Mouse (Mus musculus) forebrain, embryonic 11.5 days (tissue): ENCODE measurements around the gene Prr13. TPM values are rescaled to one million over a fixed set of nuclear protein-coding genes. Genes with fewer than 3 reads are reported as not detected.
A peak's percentile ranks its signal among the peaks of the same experiment; 100 is the strongest.

Source experiments
- ATAC-seq: fragments of 200-750 bp; cut with Nextera tagmentation; replicated peaks from 2 replicates; pipeline ENCODE4 v1.8.0; 2017; ENCODE audit warnings: moderate TSS enrichment; ENCODE audit not compliant: low FRiP score
- DNase-seq: peaks from one replicate; pipeline ENCODE4 v3.0.0-alpha.2; 2017; ENCODE audit warnings: low spot score
- H3K27ac ChIP-seq: fragments of 300-500 bp; sonication (generic); 2 replicates; pipeline ENCODE4 v1.5.1; 2014; ENCODE audit warnings: low read depth, low read length
- H3K27me3 ChIP-seq: fragments of 300-500 bp; sonication (generic); 2 replicates; pipeline ENCODE4 v1.6.1; 2014; ENCODE audit warnings: mild to moderate bottlenecking, low read length, mixed read lengths; ENCODE audit not compliant: control insufficient read depth, insufficient read depth
- H3K36me3 ChIP-seq: fragments of 300-500 bp; sonication (generic); 2 replicates; pipeline ENCODE4 v1.6.1; 2014; ENCODE audit warnings: mild to moderate bottlenecking, low read length, moderate library complexity, mixed read lengths; ENCODE audit not compliant: control insufficient read depth, insufficient read depth
- H3K4me1 ChIP-seq: fragments of 300-500 bp; sonication (generic); replicated peaks from 2 replicates; pipeline ENCODE4 v1.6.1; 2014; ENCODE audit warnings: low read length, mixed read lengths; ENCODE audit not compliant: control insufficient read depth, insufficient read depth
- H3K4me2 ChIP-seq: fragments of 300-500 bp; sonication (generic); 2 replicates; pipeline ENCODE4 v1.6.1; 2014; ENCODE audit warnings: low read depth, mild to moderate bottlenecking, low read length, moderate library complexity, mixed read lengths; ENCODE audit not compliant: severe bottlenecking
- H3K4me3 ChIP-seq: fragments of 300-500 bp; sonication (generic); 2 replicates; pipeline ENCODE4 v1.5.1; 2014; ENCODE audit warnings: low read depth, low read length
- H3K9ac ChIP-seq: fragments of 300-500 bp; sonication (generic); 2 replicates; pipeline ENCODE4 v1.6.1; 2014; ENCODE audit warnings: low read length
- H3K9me3 ChIP-seq: fragments of 300-500 bp; sonication (generic); 2 replicates; pipeline ENCODE4 v1.6.1; 2016; ENCODE audit warnings: low read length, mixed read lengths; ENCODE audit not compliant: control insufficient read depth
- WGBS: fragments of 180-500 bp; shearing (Covaris S2); extraction: QIAGEN DNeasy Blood & Tissue Kit; methylation state at CpG from one replicate; pipeline ENCODE4 v1.1.7; 2014; 5-methylcytosine and 5-hydroxymethylcytosine counted together
- polyA plus RNA-seq: library from polyadenylated mRNA; unstranded; fragments of >200 nt; fragmentation: Nextera tagmentation; extraction: Ambion mirVana; gene quantifications from 2 replicates; pipeline ENCODE4 v1.2.1, GENCODE M21; 2014

Gene Prr13
- polyA plus RNA-seq, 1 experiment from 2014 or later, result 97.2 TPM

GRCm38 (mm10) chr15:102426963-102427362, 31.9 kb upstream of the Prr13 start:
- WGBS, result 97% methylated on average over 1 of the region's 1 CpGs
- Histone ChIP-seq H3K4me2 (no peak overlapping the region), H3K4me1 (no peaks in the 10 kb centered on the region), H3K9ac (no peak overlapping the region), H3K9me3 (no peaks in the 10 kb centered on the region), H3K27ac (no peak overlapping the region), H3K27me3 (no peaks in the 10 kb centered on the region), H3K4me3 (no peak overlapping the region), H3K36me3 (peaks cover 15% of the 10 kb centered on the region; the same call in 1 of the 2 replicates)
- ATAC-seq (no peak), DNase-seq (no peak)

DNA sequence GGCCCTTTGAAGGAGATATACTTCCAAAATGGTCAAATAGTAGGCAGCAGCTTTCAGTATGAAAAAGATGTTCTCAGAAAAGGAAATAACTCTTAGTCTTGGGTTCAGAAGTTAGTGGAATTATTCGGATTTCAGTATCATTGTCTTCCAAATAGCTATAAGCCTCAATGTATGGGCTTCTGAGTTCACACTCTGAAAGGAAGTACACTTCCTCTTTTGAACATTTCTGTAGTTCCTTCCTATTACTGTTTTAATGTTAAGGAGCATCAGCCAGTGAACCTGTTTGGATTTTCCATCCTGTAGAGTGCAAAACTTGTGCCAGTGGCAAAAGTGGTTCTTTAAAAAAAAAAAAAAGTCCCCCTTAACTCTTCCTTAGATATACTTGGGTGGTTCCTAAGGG, 26.8 kb upstream of the Prr13 start:
- WGBS, result 98% methylated on average over 1 of the region's 1 CpGs
- no peaks in the 10 kb centered on the region for H3K27me3 ChIP-seq
- peaks cover 8% of the 10 kb centered on the region; the same call in 1 of the 2 replicates for H3K36me3 ChIP-seq
- DNase-seq (no peak), ATAC-seq (no peak)
- no peak overlapping the region for H3K9ac ChIP-seq
- H3K4me3 ChIP-seq, result no peak overlapping the region
- no peak overlapping the region for H3K27ac ChIP-seq
- no peaks in the 10 kb centered on the region for H3K4me1 ChIP-seq
- H3K4me2 ChIP-seq, result no peak overlapping the region
- no peaks in the 10 kb centered on the region for H3K9me3 ChIP-seq

GRCm38 (mm10) chr15:102433173-102433572, 25.7 kb upstream of the Prr13 start:
- Histone ChIP-seq H3K4me2 (no peak overlapping the region), H3K36me3 (peaks cover 8% of the 10 kb centered on the region; the same call in 1 of the 2 replicates), H3K27ac (no peak overlapping the region), H3K9ac (no peak overlapping the region), H3K9me3 (no peaks in the 10 kb centered on the region), H3K27me3 (no peaks in the 10 kb centered on the region), H3K4me3 (no peak overlapping the region), H3K4me1 (no peaks in the 10 kb centered on the region)
- WGBS, result 92% methylated on average over 4 of the region's 4 CpGs
- DNase-seq (no peak), ATAC-seq (no peak)

- Histone ChIP-seq H3K4me3 (no peak overlapping the region), H3K27me3 (no peaks in the 10 kb centered on the region), H3K9me3 (no peaks in the 10 kb centered on the region), H3K27ac (no peak overlapping the region), H3K4me2 (no peak overlapping the region), H3K9ac (no peak overlapping the region), H3K4me1 (no peaks in the 10 kb centered on the region), H3K36me3 (no peaks in the 10 kb centered on the region)
- ATAC-seq (no peak; the same call in 1 of the 2 replicates), DNase-seq (peak; percentile 88)
- 47% methylated on average over 2 of the region's 2 CpGs for WGBS
These were observed 16.3 kb upstream of the Prr13 start for GRCm38 (mm10) chr15:102442490-102442889.

DNA sequence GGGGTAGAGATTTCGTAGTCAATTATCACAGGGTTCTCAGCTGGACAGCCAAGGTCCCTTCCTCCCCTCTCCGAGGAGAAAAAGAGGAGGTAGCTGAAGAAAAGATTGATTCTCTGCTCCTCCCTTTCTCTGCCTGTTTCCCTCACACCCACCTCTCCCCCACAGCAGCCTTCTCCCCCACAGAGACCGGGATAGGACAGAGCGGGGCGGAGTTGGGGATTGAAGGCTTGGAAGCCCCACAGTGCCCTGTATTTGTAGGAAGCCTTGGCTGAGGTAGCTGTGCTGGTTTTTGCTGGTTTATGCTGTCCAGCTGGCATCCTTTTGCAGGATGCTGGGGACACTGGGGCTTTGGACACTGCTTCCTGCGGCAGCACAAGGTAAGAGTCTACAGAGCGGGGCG, 13.7 kb upstream of the Prr13 start, which contains the start of gene Amhr2:
Amhr2 (plus strand) TSS at position 222 of the 400 bp plus-strand sequence.
- Histone ChIP-seq H3K27me3 (no peaks in the 10 kb centered on the region), H3K9me3 (no peaks in the 10 kb centered on the region), H3K4me1 (no peaks in the 10 kb centered on the region), H3K4me3 (no peak within 1 kb of the TSS), H3K9ac (no peak within 1 kb of the TSS), H3K27ac (no peak within 1 kb of the TSS), H3K4me2 (no peak within 1 kb of the TSS), H3K36me3 (no peaks in the 10 kb centered on the region)
- no peak for DNase-seq
- 69% methylated on average over 8 of the region's 8 CpGs for WGBS
- ATAC-seq, result no peak

DNA sequence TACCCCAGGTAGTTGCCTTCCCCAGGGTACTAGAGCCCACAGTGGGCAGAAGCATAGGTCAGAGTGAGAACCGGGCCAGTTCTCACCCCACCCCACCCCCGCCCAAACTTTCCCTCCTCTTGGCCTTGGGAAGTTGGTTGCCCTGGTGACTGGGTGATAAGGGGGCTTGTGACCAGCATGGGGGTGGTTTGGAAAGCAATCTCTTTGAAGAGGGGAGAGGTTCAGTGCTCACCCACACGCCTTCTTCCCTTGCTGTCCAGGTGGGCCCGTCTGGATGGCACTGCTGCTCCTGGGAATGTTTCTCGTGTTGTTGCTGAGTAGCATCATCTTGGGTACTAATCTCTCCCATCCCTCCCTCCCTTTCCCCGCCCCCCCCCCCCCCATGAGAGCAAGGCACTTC, 12.4 kb upstream of the Prr13 start:
- WGBS, result 67% methylated on average over 5 of the region's 6 CpGs
- no peaks in the 10 kb centered on the region for H3K27me3 ChIP-seq
- no peak overlapping the region for H3K4me2 ChIP-seq
- H3K36me3 ChIP-seq, result no peaks in the 10 kb centered on the region
- no peak overlapping the region for H3K4me3 ChIP-seq
- DNase-seq (no peak), ATAC-seq (no peak)
- no peaks in the 10 kb centered on the region for H3K9me3 ChIP-seq
- H3K27ac ChIP-seq, result no peak overlapping the region
- no peaks in the 10 kb centered on the region for H3K4me1 ChIP-seq
- H3K9ac ChIP-seq, result no peak overlapping the region

GRCm38 (mm10) chr15:102449366-102449765, 9.5 kb upstream of the Prr13 start:
- 75% methylated on average over 8 of the region's 8 CpGs for WGBS
- Histone ChIP-seq H3K4me3 (no peak overlapping the region), H3K36me3 (no peaks in the 10 kb centered on the region), H3K9me3 (no peaks in the 10 kb centered on the region), H3K27me3 (no peaks in the 10 kb centered on the region), H3K27ac (no peak overlapping the region), H3K4me1 (no peaks in the 10 kb centered on the region), H3K4me2 (no peak overlapping the region), H3K9ac (no peak overlapping the region)
- ATAC-seq (no peak), DNase-seq (no peak)

DNA sequence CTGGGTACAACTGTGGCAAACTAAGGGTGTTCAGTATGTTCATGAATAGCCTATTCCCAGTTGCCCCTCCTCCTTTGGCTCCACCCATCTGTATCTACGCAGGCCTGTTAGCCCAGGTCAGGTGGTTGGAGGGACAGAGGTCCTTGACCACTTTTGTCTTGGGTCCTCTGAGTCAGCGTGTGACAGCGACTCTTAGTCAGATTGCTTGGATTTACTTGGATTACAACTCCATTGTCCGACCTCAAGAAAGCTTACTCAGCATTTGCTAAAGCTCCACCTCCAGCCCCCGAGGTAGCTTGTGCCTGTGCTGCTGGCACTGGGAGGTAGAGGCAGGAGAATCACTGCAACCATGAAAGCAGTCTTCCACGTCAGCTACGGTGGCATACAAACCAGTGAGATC, 7.9 kb upstream of the Prr13 start:
- Histone ChIP-seq H3K4me3 (no peak overlapping the region), H3K9ac (no peak overlapping the region), H3K27me3 (no peaks in the 10 kb centered on the region), H3K4me1 (no peaks in the 10 kb centered on the region), H3K4me2 (no peak overlapping the region), H3K36me3 (no peaks in the 10 kb centered on the region), H3K27ac (no peak overlapping the region), H3K9me3 (no peaks in the 10 kb centered on the region)
- DNase-seq (no peak), ATAC-seq (no peak)
- WGBS, result 26% methylated on average over 7 of the region's 7 CpGs

GRCm38 (mm10) chr15:102451666-102452430, 7.0 kb upstream of the Prr13 start:
- no peak overlapping the region for H3K27ac ChIP-seq
- H3K9me3 ChIP-seq, result no peaks in the 10 kb centered on the region
- WGBS, result 91% methylated on average over 26 of the region's 26 CpGs
- H3K9ac ChIP-seq, result no peak overlapping the region
- H3K27me3 ChIP-seq, result no peaks in the 10 kb centered on the region
- H3K4me1 ChIP-seq, result no peaks in the 10 kb centered on the region
- no peak overlapping the region for H3K4me3 ChIP-seq
- no peak for DNase-seq
- no peak for ATAC-seq
- H3K36me3 ChIP-seq, result no peaks in the 10 kb centered on the region
- no peak overlapping the region for H3K4me2 ChIP-seq
